Mouse (Mus musculus) B cell, adult (primary cell): ENCODE measurements around the gene Ces2c. TPM values are rescaled to one million over a fixed set of nuclear protein-coding genes. Genes with fewer than 3 reads are reported as not detected.

ENCODE experiments used
- total RNA-seq: library from RNA; stranded (reverse); gene quantifications from 4 replicates; pipeline ENCODE4 v1.2.4, GENCODE M21; 2023; ENCODE audit not compliant: inconsistent age

Ces2c gene
- not detected in 4 replicates for total RNA-seq

GRCm38 (mm10) chr8:104846831-104847230 lies at the start of gene Ces2c:
Gene Ces2c (plus strand): TSS chr8:104847068.

GRCm38 (mm10) chr8:104831440-104831839 lies 15.4 kb upstream of the Ces2c start, which contains the start of gene Ces2b:
Gene Ces2b (plus strand): TSS chr8:104831572.

Other genes starting within 250 kb of the Ces2c start
- not detected in 4 replicates for gene Cdh16, start 222.7 kb upstream of the Ces2c start, total RNA-seq
- 27.1 to 35.5 TPM (median 32.1 TPM) in 4 replicates for gene Rrad, start 215.7 kb upstream of the Ces2c start, total RNA-seq
- gene Ciao2b, start 205.1 kb upstream of the Ces2c start, total RNA-seq: 25.5 to 31.5 TPM (median 28.1 TPM) in 4 replicates
- gene Ces2a, start 113.1 kb upstream of the Ces2c start, total RNA-seq: not detected in 4 replicates
- not detected in 4 replicates for gene Ces2b, start 15.5 kb upstream of the Ces2c start, total RNA-seq
- not detected in 4 replicates for gene Ces2e, start 79.2 kb downstream of the Ces2c start, total RNA-seq
- not detected in 4 replicates for gene Ces2f, start 100.3 kb downstream of the Ces2c start, total RNA-seq
- 0.18 to 0.26 TPM in 2 of 4 replicates, not detected in the others for gene Ces2g, start 114.7 kb downstream of the Ces2c start, total RNA-seq
- gene Ces2h, start 153.8 kb downstream of the Ces2c start, total RNA-seq: not detected in 4 replicates
- gene Ces3a, start 201.5 kb downstream of the Ces2c start, total RNA-seq: not detected in 4 replicates
- not detected in 4 replicates for gene Ces3b, start 236.7 kb downstream of the Ces2c start, total RNA-seq